Mouse (Mus musculus): ENCODE results near the gene Slc29a3. TPM values are rescaled to one million over a fixed set of nuclear protein-coding genes. Genes with fewer than 3 reads are reported as not detected.
"Not testable (repeated sequence)": the region's sequence is repeated elsewhere in the genome, so short reads cannot be mapped to it uniquely, and the experiment has no call there.

Gene Slc29a3
- total and polyA plus RNA-seq, 3 experiments = 26.7 to 49.2 (median 37.9) TPM

GRCm38 (mm10) chr10:60726896-60727295 lies 25.7 kb downstream of the Slc29a3 start:
- DNase-seq = no peak

- no peak for DNase-seq
These were observed 28.1 kb downstream of the Slc29a3 start for GRCm38 (mm10) chr10:60724496-60724895.

DNA sequence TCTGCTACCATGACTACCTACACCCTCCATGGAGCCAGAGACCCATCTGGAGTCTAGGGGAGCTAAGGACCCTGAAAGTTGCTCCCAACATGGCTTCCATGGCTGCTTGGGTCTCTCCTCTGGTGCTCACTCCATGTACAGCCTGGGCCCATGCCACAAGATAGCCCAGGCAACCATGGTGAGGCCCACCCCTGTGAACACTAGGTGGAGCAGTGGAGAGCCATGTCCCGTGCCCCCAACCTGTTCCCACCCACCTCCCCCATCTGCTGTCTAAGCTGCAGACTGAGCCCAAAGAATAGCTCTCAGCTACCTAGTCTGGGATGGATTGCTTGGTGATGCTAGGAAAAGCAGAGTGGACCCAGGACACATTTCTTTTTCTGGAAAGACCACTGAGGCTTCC lies 29.2 kb downstream of the Slc29a3 start:
- no peak for DNase-seq

GRCm38 (mm10) chr10:60721640-60722039 lies 31.0 kb downstream of the Slc29a3 start:
- no peak for DNase-seq

DNA sequence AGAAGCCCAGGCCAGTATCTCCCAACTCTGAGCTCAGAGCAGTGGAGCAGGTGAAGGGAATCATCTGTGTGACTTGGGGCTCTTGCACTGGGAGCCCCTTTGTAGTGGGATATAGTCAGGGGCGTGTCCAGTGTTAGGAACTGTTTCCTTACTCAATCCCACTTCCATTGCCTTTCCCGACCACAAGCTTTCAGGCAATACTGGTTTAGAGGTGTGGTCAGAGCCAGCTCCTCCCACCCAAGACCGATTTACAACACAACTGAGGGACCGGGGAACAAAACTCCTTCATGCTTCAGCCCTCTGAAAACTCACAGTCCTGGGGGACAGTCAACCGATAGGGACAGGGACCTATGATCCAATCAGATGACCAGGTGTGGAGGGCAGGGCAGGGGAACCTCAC lies 32.1 kb downstream of the Slc29a3 start:
- DNase-seq = no peak

- no peak for DNase-seq
These were observed 34.1 kb downstream of the Slc29a3 start for GRCm38 (mm10) chr10:60718491-60718890.

DNA sequence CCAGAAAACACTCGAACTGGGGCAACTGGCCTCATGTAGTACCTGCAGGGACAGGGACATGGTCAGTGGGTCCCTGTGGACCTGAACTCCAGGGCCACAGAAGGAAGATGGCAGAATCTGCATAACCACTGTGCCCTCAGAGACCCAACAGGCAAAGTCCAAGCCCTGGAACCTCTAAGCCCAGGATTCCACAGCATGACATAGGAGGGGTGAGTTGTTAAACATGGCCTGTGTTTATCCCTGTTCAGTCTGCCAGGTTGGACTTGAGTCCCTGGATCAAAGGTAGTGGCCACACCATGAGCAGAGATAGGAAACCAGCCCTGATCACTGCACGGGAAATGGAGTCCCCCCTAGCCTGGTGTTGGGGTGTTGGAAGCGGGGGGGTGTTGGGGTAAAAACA lies 36.1 kb downstream of the Slc29a3 start:
- no peak for DNase-seq

GRCm38 (mm10) chr10:60712299-60712698 lies 40.3 kb downstream of the Slc29a3 start:
- not testable (repeated sequence) for DNase-seq

- DNase-seq = no peak
These were observed 43.8 kb downstream of the Slc29a3 start for GRCm38 (mm10) chr10:60708837-60709236.

GRCm38 (mm10) chr10:60706268-60706667 lies 46.3 kb downstream of the Slc29a3 start:
- DNase-seq = no peak

DNA sequence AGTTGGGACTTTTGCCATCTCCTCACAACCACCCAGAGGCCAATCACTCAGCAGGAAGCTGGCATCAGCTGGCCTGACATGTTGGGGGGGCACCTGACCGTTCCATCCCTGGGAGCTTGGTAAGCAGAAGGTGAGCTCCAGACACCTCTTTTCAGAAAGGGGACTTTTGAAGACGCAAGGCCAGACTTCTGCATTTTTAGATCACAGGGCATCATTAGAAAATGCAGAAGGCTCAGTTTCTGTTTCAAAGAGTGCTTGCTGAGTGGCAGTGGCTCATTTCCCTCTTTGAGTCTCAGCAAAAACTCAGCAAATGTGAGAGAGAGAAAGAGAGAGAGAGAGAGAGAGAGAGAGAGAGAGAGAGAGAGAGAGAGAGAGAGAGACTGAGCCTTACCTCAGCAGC lies 47.5 kb downstream of the Slc29a3 start:
- no peak for DNase-seq

- no peak for DNase-seq
These were observed 54.8 kb downstream of the Slc29a3 start for GRCm38 (mm10) chr10:60697775-60698174.

DNA sequence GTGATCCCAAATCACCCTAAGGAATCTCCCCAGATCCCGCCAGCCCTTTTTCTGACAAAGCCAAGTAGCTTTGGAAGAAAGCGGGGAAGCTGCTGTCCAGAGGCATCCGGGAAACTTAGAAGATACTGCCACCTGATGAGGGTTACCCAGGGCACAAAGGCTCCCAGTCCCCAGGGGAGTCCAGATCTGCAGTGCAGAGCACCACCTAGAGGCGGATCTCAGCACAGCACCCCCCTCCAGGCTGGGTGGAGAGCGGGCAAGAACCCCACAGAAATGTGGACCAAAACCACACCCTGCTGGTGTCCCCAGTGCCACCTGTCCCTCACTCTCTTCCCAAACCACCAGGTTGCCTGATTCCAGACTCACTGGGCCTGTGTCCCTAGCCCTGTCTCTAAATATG lies 55.6 kb downstream of the Slc29a3 start:
- DNase-seq = peak; percentile 66

- DNase-seq = no peak
These were observed 56.2 kb downstream of the Slc29a3 start, which contains the start of gene Cdh23 for GRCm38 (mm10) chr10:60696390-60696789. Cdh23 (minus strand) TSS chr10:60696490.

DNA sequence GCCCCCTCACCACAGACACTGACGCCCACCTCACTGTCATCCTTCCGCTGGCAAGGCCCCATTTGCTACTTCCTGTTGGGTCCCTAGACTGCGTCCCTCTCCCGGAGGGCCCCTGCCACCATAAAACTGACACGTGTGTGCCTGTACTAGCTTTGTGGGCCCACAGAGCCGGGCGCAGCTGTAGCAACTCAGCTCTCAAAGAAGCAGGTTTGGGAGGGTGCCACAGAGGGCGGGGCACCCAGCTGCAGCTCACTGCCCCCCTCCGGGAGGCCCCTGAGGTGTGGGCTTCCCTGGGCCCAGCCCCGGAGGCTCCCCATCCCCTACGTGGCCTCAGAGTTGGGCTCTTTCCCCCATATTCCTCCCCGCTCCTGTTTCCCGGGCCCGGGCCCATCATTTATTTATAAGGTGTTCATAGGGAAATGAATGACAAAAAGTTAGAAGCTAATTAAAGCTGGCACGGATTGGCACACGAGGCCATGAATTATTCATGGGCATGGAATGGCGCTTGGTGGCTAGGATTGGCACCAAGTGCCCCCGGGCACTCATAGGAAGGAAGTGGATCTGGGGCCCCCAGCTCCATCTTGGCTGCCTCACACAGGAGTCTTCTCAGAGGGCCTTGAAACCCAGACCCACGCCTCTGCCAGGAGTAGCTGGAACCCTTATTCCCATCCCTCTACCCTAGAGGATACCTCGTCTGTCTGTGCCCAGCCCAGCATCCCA lies 60.8 kb downstream of the Slc29a3 start:
- no peak for DNase-seq

GRCm38 (mm10) chr10:60690960-60691359 lies 61.6 kb downstream of the Slc29a3 start:
- DNase-seq = peak; percentile 23

GRCm38 (mm10) chr10:60689396-60689795 lies 63.2 kb downstream of the Slc29a3 start:
- DNase-seq = no peak

DNA sequence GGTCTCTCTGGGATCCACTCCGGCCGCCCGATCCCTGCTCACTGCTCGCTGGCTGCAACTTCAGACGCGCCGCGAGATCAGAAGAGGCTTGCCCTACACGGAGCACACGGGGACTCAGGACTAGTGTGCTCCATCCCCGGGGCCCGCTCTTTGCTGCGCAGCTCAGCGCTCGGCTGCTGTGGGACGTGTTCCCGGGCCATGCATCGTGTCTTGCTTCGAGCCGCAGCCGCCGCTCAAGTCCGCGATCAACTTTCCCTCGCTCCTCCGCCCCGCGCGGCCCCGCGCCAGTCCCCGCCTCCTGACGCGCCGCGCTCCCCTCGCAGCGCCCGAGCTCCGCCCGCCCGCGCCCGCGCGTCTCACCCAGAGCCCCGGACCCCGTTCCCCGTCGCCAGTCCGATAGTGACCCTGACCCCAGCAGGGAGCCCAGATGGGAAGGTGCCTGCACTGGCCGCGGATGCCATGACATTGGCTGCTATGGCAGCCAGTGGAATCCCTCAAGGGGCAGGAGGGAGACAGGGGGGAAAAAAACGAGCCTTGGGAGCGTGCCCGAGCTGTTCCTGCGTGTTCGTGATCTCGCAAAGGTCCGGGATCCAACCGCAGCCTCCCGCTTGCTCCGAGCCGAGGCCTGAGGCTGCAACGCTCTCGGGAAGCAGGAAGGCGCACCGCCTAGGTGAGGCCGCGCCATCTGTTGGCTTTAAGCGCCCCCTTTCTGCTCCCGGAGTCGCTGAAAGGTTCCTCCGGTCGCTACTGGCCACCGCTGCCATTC lies 65.4 kb downstream of the Slc29a3 start:
- peak; percentile 76 for DNase-seq

DNA sequence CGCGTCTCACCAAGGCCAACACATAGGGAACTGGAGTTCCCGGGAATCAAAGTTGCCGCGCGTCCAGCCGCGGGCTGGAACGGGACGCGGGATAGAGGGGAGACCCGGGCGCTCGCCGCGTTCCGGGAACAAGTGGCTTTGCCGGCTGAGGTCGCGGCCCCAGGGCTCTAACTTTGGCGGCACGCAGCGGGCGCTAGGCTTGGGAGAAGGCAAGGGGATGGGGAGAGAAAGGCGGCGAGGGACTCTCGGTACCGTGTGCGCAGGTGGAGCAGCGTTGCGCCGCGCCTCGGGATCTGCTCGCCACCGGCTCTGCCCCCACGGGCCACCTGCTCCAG lies 66.0 kb downstream of the Slc29a3 start:
- DNase-seq = no peak

DNA sequence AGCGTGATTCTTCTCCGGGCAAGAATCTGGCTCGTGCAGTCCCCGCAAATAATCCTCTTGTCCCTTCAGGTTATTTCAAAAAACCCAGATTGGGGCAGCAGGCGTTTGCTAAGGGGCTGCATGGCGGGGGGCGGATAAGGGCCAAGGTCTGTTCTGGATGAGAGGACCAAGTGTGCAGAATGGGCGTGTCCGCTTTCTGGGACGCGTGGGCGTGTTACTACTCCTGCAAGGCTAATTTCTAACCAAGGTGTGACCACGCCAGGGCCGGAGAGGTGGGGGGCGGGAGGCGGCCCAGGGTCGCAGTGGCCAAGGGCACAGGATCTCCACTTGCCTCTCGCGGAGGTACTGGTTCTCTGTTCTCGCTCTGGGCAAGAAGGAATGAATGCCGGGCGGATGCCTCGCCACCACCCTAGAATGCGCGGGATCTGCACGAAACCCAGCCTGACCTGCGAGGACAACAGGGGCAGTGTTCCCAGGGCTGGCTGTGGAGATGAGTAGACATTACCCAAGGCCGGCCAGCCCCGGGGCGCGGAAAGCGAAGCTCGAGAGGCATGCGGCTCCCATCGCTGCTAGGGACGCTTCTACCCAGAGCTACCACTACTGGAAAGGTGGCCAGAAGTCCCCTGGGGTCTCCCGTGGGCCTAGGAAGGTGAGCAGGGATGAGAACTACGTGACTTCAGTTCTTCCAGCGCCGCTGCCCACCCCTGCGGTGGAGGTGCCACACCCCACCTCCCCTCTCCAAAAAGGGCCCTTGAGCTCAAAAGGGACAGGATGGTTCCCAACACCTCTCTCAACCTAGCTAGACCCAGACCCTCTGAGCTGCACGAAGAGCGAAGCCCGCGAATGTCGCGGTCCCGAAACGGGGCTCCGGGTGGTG lies 66.6 kb downstream of the Slc29a3 start:
- peak; percentile 37 for DNase-seq

DNA sequence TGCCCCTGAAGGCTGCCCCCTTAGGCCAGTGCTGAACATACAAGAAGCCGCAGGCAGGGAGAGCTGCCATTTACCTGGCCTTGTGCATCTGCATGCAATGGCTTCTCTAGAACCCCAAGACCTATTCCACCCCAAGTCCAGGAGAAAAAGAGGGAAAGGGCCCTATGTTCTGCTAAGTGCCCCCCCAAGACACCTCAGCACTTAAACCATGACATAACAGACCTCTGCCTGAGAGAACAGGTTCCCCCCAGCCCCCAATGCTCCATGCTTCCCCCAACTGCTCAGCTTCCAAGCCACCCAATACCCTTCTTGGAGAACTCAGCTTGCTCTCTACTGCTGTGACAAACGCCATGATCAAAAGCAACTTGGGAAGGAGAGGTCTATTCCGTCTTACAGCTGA lies 73.7 kb downstream of the Slc29a3 start:
- no peak for DNase-seq

DNA sequence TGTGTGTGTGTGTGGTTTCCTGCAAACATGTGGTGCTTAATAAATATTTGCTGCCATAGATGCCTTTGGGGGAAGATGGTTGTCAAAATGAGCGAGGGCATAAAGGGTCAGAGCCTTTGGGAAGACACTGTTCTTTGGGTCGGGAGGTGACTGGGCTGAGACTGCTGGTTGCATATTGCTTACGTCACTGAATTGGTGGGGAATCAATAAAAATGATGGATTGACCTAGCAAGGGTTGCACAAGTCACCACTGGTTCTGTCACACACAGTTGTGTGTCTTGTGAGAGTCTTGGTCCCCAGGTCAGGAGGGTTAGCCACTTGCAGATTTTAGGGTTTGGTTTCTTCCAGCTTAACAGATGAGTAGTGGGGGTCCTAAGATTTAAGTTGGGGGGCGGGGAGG lies 75.3 kb downstream of the Slc29a3 start:
- no peak for DNase-seq

DNA sequence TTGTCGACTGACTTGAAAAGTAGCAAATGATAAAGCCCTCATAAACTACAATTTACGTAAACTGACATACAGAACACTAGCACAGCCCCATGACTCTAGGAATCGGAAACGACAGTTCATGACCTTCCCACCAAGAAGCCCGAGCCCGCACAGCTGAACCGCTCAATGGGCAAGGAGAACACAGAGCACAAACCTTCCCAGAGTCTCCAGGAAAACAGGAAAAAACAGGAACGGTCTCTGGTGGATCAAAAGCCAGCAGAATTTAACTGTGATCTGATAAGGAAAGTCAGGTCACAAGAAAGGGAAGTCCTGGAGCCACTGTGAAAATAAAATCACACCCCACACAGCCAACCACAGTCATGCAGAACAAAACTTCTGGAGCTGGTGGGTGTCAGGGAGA lies 82.4 kb downstream of the Slc29a3 start:
- DNase-seq = no peak
